Mouse (Mus musculus) left cerebral cortex, postnatal 14 days (tissue): ENCODE measurements around the gene Fam174a. TPM values are rescaled to one million over a fixed set of nuclear protein-coding genes. Genes with fewer than 3 reads are reported as not detected.

ENCODE experiments used
- DNase-seq, 2 experiments: peaks; one replicate each; pipeline ENCODE4 v3.0.0; 2021 to 2022; ENCODE audit warnings: low spot score in 2 of 2, mixed read lengths in 1 of 2
- intact Hi-C: fragments of 180-260 bp; cut with DNase I; formaldehyde crosslinking; loops from one replicate; pipeline ENCODE4 v1.15.1; 2025
- total RNA-seq, 2 experiments: library from RNA; stranded (reverse); gene quantifications; 2 replicates each; pipeline ENCODE4 v1.2.3; 2021

Gene Fam174a
- total RNA-seq, 2 experiments from 2014 or later, result 31.8 to 36.9 TPM

DNA sequence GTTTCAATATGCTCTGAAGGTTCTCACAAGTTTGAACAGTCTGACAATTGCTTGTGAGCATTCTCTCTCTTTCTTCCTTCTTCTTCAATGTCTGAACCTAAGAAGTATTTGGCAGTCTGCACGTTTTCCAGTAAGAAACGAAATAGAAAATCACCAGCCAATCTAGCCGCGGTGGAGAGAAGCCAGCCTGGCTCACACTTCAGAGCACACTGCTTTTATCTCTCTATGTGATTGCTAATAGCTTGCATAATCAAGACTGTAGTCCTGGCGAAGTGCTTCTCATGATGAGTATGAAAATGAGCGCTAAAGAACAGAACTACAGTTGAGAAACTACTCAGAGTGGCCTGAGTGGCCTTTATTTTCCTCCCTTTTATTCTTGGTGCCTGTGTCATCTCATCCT is 62.0 kb downstream of the Fam174a start:
- DNase-seq, result no peak
- intact Hi-C loops, result no loop called here

DNA sequence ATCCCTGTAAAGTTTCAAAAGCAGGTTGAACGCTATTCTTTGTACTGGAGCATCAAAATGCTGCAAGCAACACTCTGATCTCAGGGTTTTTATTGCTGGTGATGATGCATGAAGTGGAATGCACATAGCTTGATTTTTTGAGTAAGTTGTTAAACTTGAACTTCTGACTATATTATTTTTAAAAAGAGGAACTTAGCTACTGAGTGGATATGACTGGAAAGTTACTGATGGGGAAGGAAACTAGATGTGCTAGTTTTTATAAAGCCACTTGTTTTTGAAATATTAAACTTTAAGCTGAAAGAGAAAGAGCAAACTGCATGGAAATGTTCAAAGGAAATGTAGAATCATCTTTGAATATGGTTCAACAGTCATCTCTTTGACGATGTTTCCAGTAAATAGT is 67.6 kb downstream of the Fam174a start:
- intact Hi-C loops, result no loop called here
- DNase-seq, result no peak
